Mouse (Mus musculus): ENCODE measurements around the gene Ubox5. TPM values are rescaled to one million over a fixed set of nuclear protein-coding genes. Genes with fewer than 3 reads are reported as not detected.
A peak's percentile ranks its signal among the peaks of the same experiment; 100 is the strongest.
"Not testable (repeated sequence)": the region's sequence is repeated elsewhere in the genome, so short reads cannot be mapped to it uniquely, and the experiment has no call there.

Ubox5 gene
- total RNA-seq, 2 experiments from 2014 or later: 7.7 to 8.3 TPM

- DNase-seq (ENCODE audit: low spot score in 2 of 2): no peak
- intact Hi-C loops (cut with DNase I): no loop called here
Measured at GRCm38 (mm10) chr2:130582552-130582951, 47.3 kb downstream of the Ubox5 start, which contains the start of gene Avp. Gene Avp (minus strand): TSS chr2:130582554.

GRCm38 (mm10) chr2:130581201-130581600 lies 48.6 kb downstream of the Ubox5 start:
- intact Hi-C loops (cut with DNase I): no loop called here
- DNase-seq (ENCODE audit: low spot score in 2 of 2): no peak

- no peak for DNase-seq (ENCODE audit: low spot score in 2 of 2)
- intact Hi-C loops (cut with DNase I): no loop called here
Measured at GRCm38 (mm10) chr2:130579791-130580190, 50.0 kb downstream of the Ubox5 start.

GRCm38 (mm10) chr2:130578148-130578547 lies 51.7 kb downstream of the Ubox5 start:
- DNase-seq (ENCODE audit: low spot score in 2 of 2): peak; percentile 66 to 69
- intact Hi-C loops (cut with DNase I): no loop called here

DNA sequence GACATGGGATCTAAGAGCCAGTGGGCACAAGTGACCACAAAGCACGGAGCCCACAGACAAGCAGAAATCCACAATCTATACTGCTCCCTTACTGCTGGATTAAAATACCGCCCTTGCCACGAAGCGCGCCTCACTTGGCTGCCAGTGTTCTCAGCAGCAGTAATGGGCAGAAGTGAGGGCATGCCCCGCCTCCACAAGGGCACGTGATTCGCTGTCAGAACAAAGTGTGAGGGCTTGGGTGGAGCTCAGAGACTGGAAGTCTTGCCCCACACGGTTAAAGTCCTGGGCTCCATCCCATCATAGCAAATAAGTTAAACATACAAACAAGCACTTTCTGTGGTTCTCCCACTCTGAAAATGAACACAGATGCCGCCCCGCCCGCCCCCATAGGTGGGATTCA lies 52.2 kb downstream of the Ubox5 start:
- DNase-seq (ENCODE audit: low spot score in 2 of 2): no peak
- intact Hi-C loops (cut with DNase I): no loop called here

GRCm38 (mm10) chr2:130577021-130577420 lies 52.8 kb downstream of the Ubox5 start:
- intact Hi-C loops (cut with DNase I): no loop called here
- DNase-seq (ENCODE audit: low spot score in 2 of 2): no peak

DNA sequence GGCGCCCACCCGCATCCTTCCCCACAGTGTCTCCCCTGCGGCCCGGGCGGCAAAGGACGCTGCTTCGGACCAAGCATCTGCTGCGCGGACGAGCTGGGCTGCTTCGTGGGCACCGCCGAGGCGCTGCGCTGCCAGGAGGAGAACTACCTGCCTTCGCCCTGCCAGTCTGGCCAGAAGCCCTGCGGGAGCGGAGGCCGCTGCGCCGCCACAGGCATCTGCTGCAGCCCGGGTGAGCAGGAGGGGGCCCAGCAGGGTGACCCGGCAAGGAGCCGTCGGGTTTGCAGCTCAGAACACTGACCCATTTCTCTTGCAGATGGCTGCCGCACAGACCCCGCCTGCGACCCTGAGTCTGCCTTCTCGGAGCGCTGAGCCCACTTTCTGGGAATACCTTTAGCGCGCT lies 53.3 kb downstream of the Ubox5 start:
- DNase-seq (ENCODE audit: low spot score in 2 of 2); intact Hi-C loops (cut with DNase I): not testable (repeated sequence)

GRCm38 (mm10) chr2:130575873-130576272 lies 54.0 kb downstream of the Ubox5 start, which contains the start of gene Oxt:
Gene Oxt (plus strand): TSS chr2:130576173.
- intact Hi-C loops (cut with DNase I): no loop called here
- no peak for DNase-seq (ENCODE audit: low spot score in 2 of 2)

GRCm38 (mm10) chr2:130574960-130575359 lies 54.9 kb downstream of the Ubox5 start:
- no peak for DNase-seq (ENCODE audit: low spot score in 2 of 2)
- intact Hi-C loops (cut with DNase I): no loop called here

DNA sequence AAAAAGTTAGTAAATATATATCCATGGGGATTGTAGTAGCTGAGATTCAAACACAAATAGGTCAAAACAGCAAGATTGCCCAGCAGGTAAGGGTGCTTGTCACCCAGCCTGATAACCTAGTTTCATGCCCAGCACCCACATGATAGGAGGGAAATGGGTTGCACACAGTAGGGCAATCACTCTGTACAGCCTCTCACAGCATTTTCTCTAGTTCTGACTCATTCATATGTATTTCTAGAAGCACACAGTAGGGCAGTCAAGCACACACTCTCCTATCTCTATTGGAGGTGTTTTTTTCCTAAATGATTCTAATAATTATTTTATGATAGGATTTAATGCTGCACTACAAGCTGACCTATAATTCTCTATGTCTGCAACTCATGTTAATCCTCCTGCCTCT lies 59.9 kb downstream of the Ubox5 start:
- DNase-seq (ENCODE audit: low spot score in 2 of 2): no peak
- intact Hi-C loops (cut with DNase I): no loop called here

DNA sequence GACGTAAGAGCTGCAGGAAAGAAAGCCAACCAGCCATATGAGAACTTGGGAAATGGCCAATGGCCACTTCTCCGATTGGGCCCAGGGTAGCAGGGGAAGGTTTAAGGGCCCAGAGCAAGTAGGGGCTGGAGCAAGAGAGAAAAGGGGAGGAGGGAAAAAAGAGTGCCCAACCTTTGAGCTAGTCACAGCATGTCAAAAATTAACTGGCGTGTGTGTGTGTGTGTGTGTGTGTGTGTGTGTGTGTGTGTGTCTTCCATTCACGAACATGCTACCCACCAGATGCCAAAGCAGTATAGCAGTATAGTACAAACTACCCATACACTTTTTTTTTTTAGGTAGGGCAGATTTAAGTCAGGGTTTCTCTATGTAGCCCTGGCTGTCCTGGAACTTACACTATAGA lies 60.9 kb downstream of the Ubox5 start:
- no peak for DNase-seq (ENCODE audit: low spot score in 2 of 2)
- intact Hi-C loops (cut with DNase I): no loop called here

DNA sequence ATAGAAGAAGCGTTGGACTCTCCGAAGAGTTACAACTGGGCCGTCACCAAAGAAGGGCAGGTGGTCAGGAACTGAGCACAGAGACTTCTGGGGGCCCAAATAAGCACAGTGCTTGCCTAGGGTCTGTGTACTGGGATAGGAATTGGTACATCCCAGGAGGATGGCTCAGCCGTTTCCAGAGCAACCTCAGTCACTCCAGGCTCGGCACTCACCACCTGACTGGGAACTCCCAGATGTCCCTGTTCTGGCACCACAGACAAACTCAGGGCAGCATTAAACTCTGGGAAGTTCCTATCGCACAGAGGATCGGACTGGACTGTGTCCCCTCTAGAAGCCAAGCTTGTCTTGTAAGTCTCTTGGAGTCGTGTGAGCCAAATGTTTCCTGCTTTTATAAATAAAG lies 64.9 kb downstream of the Ubox5 start:
- no peak for DNase-seq (ENCODE audit: low spot score in 2 of 2)
- intact Hi-C loops (cut with DNase I): loop anchor here (5.0 kb wide), 1 partner anchor 97 kb away; the partner anchor contains the start of gene Ddrgk1

- intact Hi-C loops (cut with DNase I): loop anchor here (5.0 kb wide), 1 partner anchor 98 kb away; the partner anchor contains the start of gene Ddrgk1
- DNase-seq (ENCODE audit: low spot score in 2 of 2): no peak
Measured at GRCm38 (mm10) chr2:130564063-130564462, 65.8 kb downstream of the Ubox5 start.

- intact Hi-C loops (cut with DNase I): loop anchor here (5.0 kb wide), 1 partner anchor 99 kb away; the partner anchor contains the start of gene Ddrgk1
- peak; percentile 91 to 93 for DNase-seq (ENCODE audit: low spot score in 2 of 2)
Measured at GRCm38 (mm10) chr2:130563212-130564055, 66.4 kb downstream of the Ubox5 start, which contains the start of gene Mrps26. Gene Mrps26 (plus strand): TSS chr2:130563742.

DNA sequence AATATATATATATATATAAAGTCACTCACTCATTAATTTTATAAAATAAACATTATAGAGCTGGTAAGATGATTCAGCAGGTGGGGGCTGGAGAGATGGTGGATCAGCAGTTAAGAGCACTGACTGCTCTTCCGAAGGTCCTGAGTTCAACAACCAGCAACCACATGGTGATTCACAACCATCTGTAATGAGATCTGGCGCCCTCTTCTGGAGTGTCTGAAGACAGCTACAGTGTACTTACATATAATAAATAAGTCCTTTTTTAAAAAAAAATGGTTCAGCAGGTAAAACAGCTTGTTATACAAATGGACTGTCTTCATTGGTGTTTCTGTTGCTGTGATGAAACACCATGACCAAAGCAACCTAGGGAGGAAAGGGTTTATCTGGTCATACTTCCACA lies 71.8 kb downstream of the Ubox5 start:
- no peak for DNase-seq (ENCODE audit: low spot score in 2 of 2)
- intact Hi-C loops (cut with DNase I): no loop called here

- intact Hi-C loops (cut with DNase I): no loop called here
Measured at GRCm38 (mm10) chr2:130557462-130557861, 72.4 kb downstream of the Ubox5 start.

GRCm38 (mm10) chr2:130556292-130556691 lies 73.5 kb downstream of the Ubox5 start:
- no peak for DNase-seq (ENCODE audit: low spot score in 2 of 2)
- intact Hi-C loops (cut with DNase I): no loop called here

More at GRCm38 (mm10) chr2:130557462-130557861, 72.4 kb downstream of the Ubox5 start:
- no peak for DNase-seq (ENCODE audit: low spot score in 2 of 2)

DNA sequence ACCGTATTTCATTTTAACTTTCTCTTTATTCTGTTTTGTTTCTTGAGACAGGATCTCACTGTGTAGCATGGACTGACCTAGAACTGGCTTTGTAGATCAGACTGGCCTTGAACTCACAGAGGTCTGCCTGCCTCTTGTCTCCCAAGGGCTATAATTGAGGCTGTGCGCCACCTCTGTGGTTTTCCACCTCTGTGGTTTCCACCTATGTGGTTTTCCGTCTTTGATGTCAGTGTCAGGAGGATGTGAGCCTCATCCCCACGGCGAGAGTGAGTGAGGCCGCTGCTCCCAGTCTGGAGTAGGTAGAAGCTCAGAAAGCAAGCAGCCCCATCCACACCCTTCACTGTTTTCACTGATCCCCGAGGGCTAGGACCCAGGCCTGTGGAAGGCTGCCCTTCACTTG lies 75.0 kb downstream of the Ubox5 start:
- no peak for DNase-seq (ENCODE audit: low spot score in 2 of 2)

GRCm38 (mm10) chr2:130546957-130547356 lies 82.9 kb downstream of the Ubox5 start:
- no peak for DNase-seq (ENCODE audit: low spot score in 2 of 2)
- intact Hi-C loops (cut with DNase I): no loop called here

More for the DNA sequence above, 75.0 kb downstream of the Ubox5 start:
- intact Hi-C loops (cut with DNase I): no loop called here

DNA sequence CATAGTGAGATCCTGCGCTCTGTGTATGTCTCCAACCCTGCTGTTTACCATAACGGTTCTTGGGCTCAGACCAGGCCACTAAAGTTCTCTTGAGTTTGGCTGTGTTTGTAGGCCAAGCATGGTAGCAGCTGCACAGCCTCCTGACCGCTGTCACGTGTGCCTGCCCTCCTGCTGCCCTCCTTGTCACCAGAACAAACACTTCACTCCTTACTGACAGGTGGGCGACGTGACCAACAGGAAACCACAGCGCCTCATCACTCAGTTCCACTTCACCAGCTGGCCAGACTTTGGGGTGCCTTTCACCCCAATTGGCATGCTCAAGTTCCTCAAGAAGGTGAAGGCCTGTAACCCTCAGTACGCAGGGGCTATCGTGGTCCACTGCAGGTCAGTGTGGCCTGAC lies 89.6 kb downstream of the Ubox5 start:
- intact Hi-C loops (cut with DNase I): no loop called here
- DNase-seq (ENCODE audit: low spot score in 2 of 2): no peak

All from left cerebral cortex, postnatal 14 days (tissue).